Comparison of ENCODE assay signal across 7 mouse cellular contexts in genomic region chr3:108885686-108886530, GRCm38 (mm10). TPM values are rescaled to one million over a fixed set of nuclear protein-coding genes. Genes with fewer than 3 reads are reported as not detected.
DNase-seq lines count a peak whose midpoint lies in the region; ATAC-seq and TF ChIP-seq lines count a peak whose summit lies in the region.

No protein-coding gene starts in this region.

- H3K27me3 ChIP-seq in heart, embryonic 11.5 days (ENCODE audit: control insufficient read depth, insufficient read depth, low read length): no peaks in the 10 kb centered on the region
- H3K27me3 ChIP-seq in liver, embryonic 15.5 days: no peaks in the 10 kb centered on the region
- no peaks in the 10 kb centered on the region for H3K27me3 ChIP-seq in forebrain, embryonic 11.5 days (ENCODE audit: control insufficient read depth, insufficient read depth, low read length)

- no peak for TF ChIP-seq CTCF in left cerebral cortex, adult 2 months (IDR thresholded peaks at IDR 0.05)

- H3K27ac ChIP-seq in brown adipose tissue, adult 24 weeks (replicated peaks; ENCODE audit: low read depth, low read length): peak overlapping the region; percentile 16; the same call in 1 of the 2 replicates
- H3K27ac ChIP-seq in heart, embryonic 11.5 days (ENCODE audit: low read depth, low read length): peak overlapping the region; percentile 76
- no peak overlapping the region for H3K27ac ChIP-seq in liver, embryonic 15.5 days (replicated peaks)
- no peak overlapping the region for H3K27ac ChIP-seq in left cerebral cortex, adult 2 months
- no peak overlapping the region for H3K27ac ChIP-seq in forebrain, embryonic 11.5 days (ENCODE audit: low read depth, low read length)

- DNase-seq in retina, postnatal 1 day: peak; percentile 88
- no peak for DNase-seq in left cerebral cortex, adult 2 months (ENCODE audit: extremely low spot score in 1 of 2, low spot score in 2 of 2)
- DNase-seq in forebrain, embryonic 11.5 days (ENCODE audit: low spot score): no peak
- DNase-seq in c-Kit-positive CD71-positive TER-119-positive erythroid progenitor cells, embryonic 14.5 days (ENCODE audit: low spot score): no peak

- H3K4me3 ChIP-seq in brown adipose tissue, adult 24 weeks (ENCODE audit: insufficient read depth, low read depth, low read length): no peak overlapping the region
- no peak overlapping the region for H3K4me3 ChIP-seq in heart, embryonic 11.5 days (ENCODE audit: low read depth, low read length)
- no peak overlapping the region for H3K4me3 ChIP-seq in liver, embryonic 15.5 days (replicated peaks)
- H3K4me3 ChIP-seq in left cerebral cortex, adult 2 months: no peak overlapping the region
- no peak overlapping the region for H3K4me3 ChIP-seq in forebrain, embryonic 11.5 days (ENCODE audit: low read depth, low read length)

- H3K9ac ChIP-seq in heart, embryonic 11.5 days (ENCODE audit: low read depth, low read length): no peak overlapping the region
- no peak overlapping the region for H3K9ac ChIP-seq in liver, embryonic 15.5 days
- no peak overlapping the region for H3K9ac ChIP-seq in forebrain, embryonic 11.5 days (ENCODE audit: low read length)

- peak; percentile 57; the same call in 1 of the 2 replicates for ATAC-seq in heart, embryonic 11.5 days (replicated peaks; ENCODE audit: insufficient number of reproducible peaks, low FRiP score, low TSS enrichment)
- peak; percentile 31; the same call in 1 of the 2 replicates for ATAC-seq in liver, embryonic 15.5 days (ENCODE audit: insufficient read depth)
- no peak for ATAC-seq in forebrain, embryonic 11.5 days (replicated peaks; ENCODE audit: low FRiP score)

- H3K4me1 ChIP-seq in brown adipose tissue, adult 24 weeks (ENCODE audit: control insufficient read depth, insufficient read depth, insufficient read length, low read length): peaks cover 14% of the 10 kb centered on the region
- H3K4me1 ChIP-seq in heart, embryonic 11.5 days (ENCODE audit: control insufficient read depth, insufficient read depth, low read length): peaks cover 23% of the 10 kb centered on the region
- H3K4me1 ChIP-seq in liver, embryonic 15.5 days (replicated peaks): peaks cover 18% of the 10 kb centered on the region
- no peaks in the 10 kb centered on the region for H3K4me1 ChIP-seq in forebrain, embryonic 11.5 days (replicated peaks; ENCODE audit: control insufficient read depth, insufficient read depth, low read length)

- intact Hi-C loops in left cerebral cortex, adult 2 months (cut with DNase I): no loop called here

- no peaks in the 10 kb centered on the region for H3K9me3 ChIP-seq in heart, embryonic 11.5 days (replicated peaks; ENCODE audit: control insufficient read depth, low read length)
- no peaks in the 10 kb centered on the region for H3K9me3 ChIP-seq in liver, embryonic 15.5 days (replicated peaks)
- H3K9me3 ChIP-seq in forebrain, embryonic 11.5 days (ENCODE audit: control insufficient read depth, low read length): no peaks in the 10 kb centered on the region

- no peaks in the 10 kb centered on the region for H3K36me3 ChIP-seq in heart, embryonic 11.5 days (ENCODE audit: control insufficient read depth, insufficient read depth, low read length)
- H3K36me3 ChIP-seq in liver, embryonic 15.5 days (replicated peaks): no peaks in the 10 kb centered on the region
- no peaks in the 10 kb centered on the region for H3K36me3 ChIP-seq in forebrain, embryonic 11.5 days (ENCODE audit: control insufficient read depth, insufficient read depth, low read length)

- WGBS in heart, embryonic 11.5 days (ENCODE audit: insufficient replicate concordance): 24% methylated on average over 9 of the region's 9 CpGs
- WGBS in liver, embryonic 15.5 days (ENCODE audit: insufficient replicate concordance): 25% methylated on average over 9 of the region's 9 CpGs
- 59% methylated on average over 9 of the region's 9 CpGs for WGBS in forebrain, embryonic 11.5 days

- H3K4me2 ChIP-seq in heart, embryonic 11.5 days: 0 out of 2 replicates have a peak overlapping the region, but pooled peaks have one; percentile 3
- H3K4me2 ChIP-seq in liver, embryonic 15.5 days: no peak overlapping the region
- H3K4me2 ChIP-seq in forebrain, embryonic 11.5 days (ENCODE audit: low read depth, low read length, severe bottlenecking): no peak overlapping the region

RNA-seq across cellular contexts. Expression of gene Fndc7, which starts 3.9 kb away (rescaled TPM):
- 0.38 TPM in 1 of 2 replicates, not detected in the other for polyA plus RNA-seq in brown adipose tissue, adult 24 weeks (2012; ENCODE audit: insufficient read depth, insufficient read length, missing spikeins)
- not detected in 2 replicates for polyA plus RNA-seq in heart, embryonic 11.5 days (2014; fragmentation: Nextera tagmentation; extraction: Ambion mirVana)
- 0.03 and 0.16 TPM in 2 replicates for polyA plus RNA-seq in liver, embryonic 15.5 days (2015; fragmentation: Nextera tagmentation; extraction: Ambion mirVana)
- under 1 TPM in 1 of 2 experiments, not detected in 1; 0.26 TPM for total RNA-seq in left cerebral cortex, adult 2 months (2021)
- not detected in 2 replicates for polyA plus RNA-seq in forebrain, embryonic 11.5 days (2014; fragmentation: Nextera tagmentation; extraction: Ambion mirVana)

RNA-seq across cellular contexts. Expression of gene Prpf38b, which starts 25.6 kb away (rescaled TPM):
- 35.9 and 75.7 TPM in 2 replicates for polyA plus RNA-seq in brown adipose tissue, adult 24 weeks (2012; ENCODE audit: insufficient read depth, insufficient read length, missing spikeins)
- 53.8 and 56.4 TPM in 2 replicates for polyA plus RNA-seq in heart, embryonic 11.5 days (2014; fragmentation: Nextera tagmentation; extraction: Ambion mirVana)
- polyA plus RNA-seq in liver, embryonic 15.5 days (2015; fragmentation: Nextera tagmentation; extraction: Ambion mirVana): 26.3 and 26.4 TPM in 2 replicates
- total RNA-seq in left cerebral cortex, adult 2 months (2021): 10 to 100 TPM; 43.9 to 53.2 TPM
- 66.0 and 71.4 TPM in 2 replicates for polyA plus RNA-seq in forebrain, embryonic 11.5 days (2014; fragmentation: Nextera tagmentation; extraction: Ambion mirVana)

RNA-seq across cellular contexts. Expression of gene Stxbp3, which starts 45.6 kb away (rescaled TPM):
- 21.5 and 25.5 TPM in 2 replicates for polyA plus RNA-seq in brown adipose tissue, adult 24 weeks (2012; ENCODE audit: insufficient read depth, insufficient read length, missing spikeins)
- 27.8 and 29.2 TPM in 2 replicates for polyA plus RNA-seq in heart, embryonic 11.5 days (2014; fragmentation: Nextera tagmentation; extraction: Ambion mirVana)
- 16.8 and 19.2 TPM in 2 replicates for polyA plus RNA-seq in liver, embryonic 15.5 days (2015; fragmentation: Nextera tagmentation; extraction: Ambion mirVana)
- 10 to 100 TPM; 17.8 to 23.1 TPM for total RNA-seq in left cerebral cortex, adult 2 months (2021)
- polyA plus RNA-seq in forebrain, embryonic 11.5 days (2014; fragmentation: Nextera tagmentation; extraction: Ambion mirVana): 22.5 and 24.8 TPM in 2 replicates

RNA-seq across cellular contexts. Expression of gene Henmt1, which starts 53.8 kb away (rescaled TPM):
- not detected in 2 replicates for polyA plus RNA-seq in brown adipose tissue, adult 24 weeks (2012; ENCODE audit: insufficient read depth, insufficient read length, missing spikeins)
- polyA plus RNA-seq in heart, embryonic 11.5 days (2014; fragmentation: Nextera tagmentation; extraction: Ambion mirVana): 0.16 and 0.41 TPM in 2 replicates
- polyA plus RNA-seq in liver, embryonic 15.5 days (2015; fragmentation: Nextera tagmentation; extraction: Ambion mirVana): not detected in 2 replicates
- total RNA-seq in left cerebral cortex, adult 2 months (2021): 1 to 10 TPM; 2.1 to 2.3 TPM
- polyA plus RNA-seq in forebrain, embryonic 11.5 days (2014; fragmentation: Nextera tagmentation; extraction: Ambion mirVana): 0.65 and 1.1 TPM in 2 replicates

RNA-seq across cellular contexts. Expression of gene Gm9857, which starts 54.3 kb away (rescaled TPM):
- polyA plus RNA-seq in brown adipose tissue, adult 24 weeks (2012; ENCODE audit: insufficient read depth, insufficient read length, missing spikeins): not detected in 2 replicates
- not detected in 2 replicates for polyA plus RNA-seq in heart, embryonic 11.5 days (2014; fragmentation: Nextera tagmentation; extraction: Ambion mirVana)
- not detected in 2 replicates for polyA plus RNA-seq in liver, embryonic 15.5 days (2015; fragmentation: Nextera tagmentation; extraction: Ambion mirVana)
- total RNA-seq in left cerebral cortex, adult 2 months (2021): not detected
- polyA plus RNA-seq in forebrain, embryonic 11.5 days (2014; fragmentation: Nextera tagmentation; extraction: Ambion mirVana): not detected in 2 replicates

Comparison
In these comparisons a context has a peak if more than half of its experiments do, and no peak if none do; other contexts are left out.
1. H3K27ac ChIP-seq: peak in brown adipose tissue, adult 24 weeks (single experiment) and heart, embryonic 11.5 days (single experiment); none in liver, embryonic 15.5 days (single experiment), left cerebral cortex, adult 2 months (single experiment) and forebrain, embryonic 11.5 days (single experiment).